8 mouse cellular contexts compared by ENCODE assay signal in genomic region chr1:132390691-132391579, GRCm38 (mm10). TPM values are rescaled to one million over a fixed set of nuclear protein-coding genes. Genes with fewer than 3 reads are reported as not detected.
DNase-seq lines count a peak whose midpoint lies in the region; ATAC-seq and TF ChIP-seq lines count a peak whose summit lies in the region.

Gene Tmcc2 (minus strand): TSS chr1:132391281.

- no peaks in the 10 kb centered on the region for H3K36me3 ChIP-seq in testis, adult 2 months (ENCODE audit: control insufficient read depth, insufficient read depth, low read length)
- no peaks in the 10 kb centered on the region for H3K36me3 ChIP-seq in forebrain, embryonic 16.5 days (ENCODE audit: control insufficient read depth, insufficient read depth)
- H3K36me3 ChIP-seq in hindbrain, embryonic 12.5 days, result no peaks in the 10 kb centered on the region
- no peaks in the 10 kb centered on the region for H3K36me3 ChIP-seq in limb, embryonic 13.5 days

- no peak within 1 kb of the TSS; the same call in 1 of the 2 replicates for H3K27ac ChIP-seq in testis, adult 2 months (ENCODE audit: control insufficient read depth, insufficient read depth, low read depth, low read length)
- H3K27ac ChIP-seq in forebrain, embryonic 16.5 days (ENCODE audit: low read length), result peak within 1 kb of the TSS; percentile 84
- H3K27ac ChIP-seq in hindbrain, embryonic 12.5 days, result peak within 1 kb of the TSS; percentile 93
- H3K27ac ChIP-seq in limb, embryonic 13.5 days, result peak within 1 kb of the TSS; percentile 83

- no peaks in the 10 kb centered on the region for H3K9me3 ChIP-seq in forebrain, embryonic 16.5 days (ENCODE audit: control insufficient read depth, low read length)
- H3K9me3 ChIP-seq in hindbrain, embryonic 12.5 days (replicated peaks), result no peaks in the 10 kb centered on the region
- no peaks in the 10 kb centered on the region for H3K9me3 ChIP-seq in limb, embryonic 13.5 days

- H3K27me3 ChIP-seq in testis, adult 2 months (ENCODE audit: control insufficient read depth, insufficient read depth, low read length), result no peaks in the 10 kb centered on the region
- no peaks in the 10 kb centered on the region for H3K27me3 ChIP-seq in forebrain, embryonic 16.5 days (replicated peaks; ENCODE audit: control insufficient read depth, insufficient read depth, low read length)
- H3K27me3 ChIP-seq in hindbrain, embryonic 12.5 days, result no peaks in the 10 kb centered on the region
- no peaks in the 10 kb centered on the region for H3K27me3 ChIP-seq in limb, embryonic 13.5 days

- no peak for DNase-seq in testis, postnatal 14 days (ENCODE audit: low spot score)
- DNase-seq in cerebellum, adult 18-20 months, result peak; percentile 58 to 72
- peak; percentile 12 for DNase-seq in naive thymus-derived CD4-positive, alpha-beta T cell, adult 2 months (ENCODE audit: low read depth)
- DNase-seq in ovary, adult 18-20 months (ENCODE audit: low spot score), result no peak

- no peak for TF ChIP-seq CTCF in testis, adult 2 months (IDR thresholded peaks at IDR 0.05; ENCODE audit: control insufficient read depth, insufficient read depth, insufficient replicate concordance, low read depth, low read length)

- WGBS in forebrain, embryonic 16.5 days, result under 1% methylated on average over 40 of the region's 50 CpGs
- WGBS in hindbrain, embryonic 12.5 days, result under 1% methylated on average over 50 of the region's 50 CpGs
- whole genome bisulfite sequencing in limb, embryonic 13.5 days, result under 1% methylated on average over 45 of the region's 50 CpGs

- ATAC-seq in forebrain, embryonic 16.5 days, result peak; percentile 14
- peak; percentile 51 for ATAC-seq in hindbrain, embryonic 12.5 days (ENCODE audit: low FRiP score)
- no peak for ATAC-seq in limb, embryonic 13.5 days (ENCODE audit: low FRiP score, low read depth)

- peak within 1 kb of the TSS; percentile 97 for H3K9ac ChIP-seq in forebrain, embryonic 16.5 days (replicated peaks; ENCODE audit: low read depth, low read length)
- H3K9ac ChIP-seq in hindbrain, embryonic 12.5 days, result peak within 1 kb of the TSS; percentile 97
- peak within 1 kb of the TSS; percentile 94 for H3K9ac ChIP-seq in limb, embryonic 13.5 days

- H3K4me1 ChIP-seq in testis, adult 2 months (ENCODE audit: control insufficient read depth, insufficient read depth, low read length), result peaks cover 5% of the 10 kb centered on the region
- H3K4me1 ChIP-seq in forebrain, embryonic 16.5 days (replicated peaks; ENCODE audit: control insufficient read depth, insufficient read depth, low read length), result peaks cover 50% of the 10 kb centered on the region
- peaks cover 49% of the 10 kb centered on the region for H3K4me1 ChIP-seq in hindbrain, embryonic 12.5 days
- peaks cover 47% of the 10 kb centered on the region for H3K4me1 ChIP-seq in limb, embryonic 13.5 days

- H3K4me2 ChIP-seq in forebrain, embryonic 16.5 days (ENCODE audit: low read length), result peak within 1 kb of the TSS; percentile 91
- H3K4me2 ChIP-seq in hindbrain, embryonic 12.5 days (replicated peaks), result peak within 1 kb of the TSS; percentile 85
- H3K4me2 ChIP-seq in limb, embryonic 13.5 days (replicated peaks), result peak within 1 kb of the TSS; percentile 91

- H3K4me3 ChIP-seq in testis, adult 2 months (ENCODE audit: control insufficient read depth, low read depth, low read length), result peak within 1 kb of the TSS; percentile 67
- H3K4me3 ChIP-seq in forebrain, embryonic 16.5 days (replicated peaks; ENCODE audit: low read length), result peak within 1 kb of the TSS; percentile 81
- peak within 1 kb of the TSS; percentile 88 for H3K4me3 ChIP-seq in hindbrain, embryonic 12.5 days
- peak within 1 kb of the TSS; percentile 77 for H3K4me3 ChIP-seq in limb, embryonic 13.5 days

- TF ChIP-seq POLR2A in testis, adult 2 months (IDR thresholded peaks at IDR 0.05; ENCODE audit: control insufficient read depth, low read depth, low read length), result no peak

RNA-seq across cellular contexts. Expression of gene Tmcc2, which starts in this region (rescaled TPM):
- 1.7 and 1.8 TPM in 2 replicates for polyA plus RNA-seq in testis, adult 2 months (2012; rRNA removed)
- polyA plus RNA-seq in forebrain, embryonic 16.5 days (2015; fragmentation: Nextera tagmentation; extraction: Ambion mirVana), result 30.4 and 34.9 TPM in 2 replicates
- polyA plus RNA-seq in hindbrain, embryonic 12.5 days (2016; fragmentation: Nextera tagmentation; extraction: Ambion mirVana), result 36.3 and 37.8 TPM in 2 replicates
- 12.0 and 14.4 TPM in 2 replicates for polyA plus RNA-seq in limb, embryonic 13.5 days (2015; fragmentation: Nextera tagmentation; extraction: Ambion mirVana)

Comparison
In these comparisons a context has a peak if more than half of its experiments do, and no peak if none do; other contexts are left out.
1. DNase-seq: peak in cerebellum, adult 18-20 months (2 of 2) and naive thymus-derived CD4-positive, alpha-beta T cell, adult 2 months (single experiment); none in testis, postnatal 14 days (single experiment) and ovary, adult 18-20 months (single experiment).
2. Peak in every context shown above with its lines, with median percentiles within 50 percentile points of each other: H3K4me3 ChIP-seq, H3K4me2 ChIP-seq and H3K9ac ChIP-seq.